Mouse (Mus musculus) CH12.LX (cell line): ENCODE results near the gene Dcst1. TPM values are rescaled to one million over a fixed set of nuclear protein-coding genes. Genes with fewer than 3 reads are reported as not detected.

ENCODE experiments used
- DNase-seq: peaks from one replicate; pipeline ENCODE4 v3.0.0-alpha.2; 2013; ENCODE audit errors: extremely low read depth
- H3K27ac ChIP-seq: 2 replicates; pipeline ENCODE4 v1.5.1; 2012; ENCODE audit warnings: low read depth, mild to moderate bottlenecking, control low read depth, moderate library complexity; ENCODE audit not compliant: insufficient read depth
- H3K27me3 ChIP-seq: replicated peaks from 2 replicates; pipeline ENCODE3; 2012; ENCODE audit warnings: inconsistent platforms
- H3K36me3 ChIP-seq, 2 experiments: replicated peaks in 1 of 2; 2 replicates each; pipeline versions ENCODE3 to v1.6.1; 2012; ENCODE audit warnings: inconsistent platforms in 1 of 2, low read length in 1 of 2, mild to moderate bottlenecking in 1 of 2, mixed read lengths in 1 of 2, moderate library complexity in 1 of 2; ENCODE audit not compliant: control insufficient read depth in 1 of 2, insufficient read depth in 1 of 2
- H3K4me1 ChIP-seq, 2 experiments: 2 replicates each; pipeline ENCODE4 v1.6.1; 2012; ENCODE audit warnings: inconsistent platforms in 1 of 2, moderate library complexity in 1 of 2; ENCODE audit not compliant: insufficient read depth in 2 of 2, control insufficient read depth in 1 of 2
- H3K4me2 ChIP-seq: 2 replicates; pipeline ENCODE4 v1.6.1; 2012; ENCODE audit warnings: low read depth, mild to moderate bottlenecking, control low read depth; ENCODE audit not compliant: poor library complexity, insufficient read depth, severe bottlenecking
- H3K4me3 ChIP-seq, 3 experiments: fragments of 150-350 bp in 1 of 3; sonication (generic) in 1 of 3; replicated peaks in 1 of 3; 2 replicates each; pipeline versions ENCODE3 to v1.5.1; 2011 to 2012; ENCODE audit warnings: low read depth in 2 of 3, low read length in 2 of 3, mild to moderate bottlenecking in 2 of 3, moderate library complexity in 2 of 3, control low read depth in 1 of 3, improper control_type of control experiment in 1 of 3, inconsistent platforms in 1 of 3, mixed read lengths in 1 of 3; ENCODE audit not compliant: poor library complexity in 1 of 3
- H3K79me2 ChIP-seq: replicated peaks from 2 replicates; pipeline ENCODE4 v1.6.1; 2012; ENCODE audit warnings: mild to moderate bottlenecking, moderate library complexity; ENCODE audit not compliant: control insufficient read depth, poor library complexity, insufficient read depth, severe bottlenecking; ENCODE audit errors: extremely low read depth
- H3K9ac ChIP-seq: 2 replicates; pipeline ENCODE4 v1.6.1; 2012; ENCODE audit warnings: low read depth, mild to moderate bottlenecking, control low read depth, moderate library complexity; ENCODE audit not compliant: insufficient read depth
- H3K9me3 ChIP-seq: replicated peaks from 2 replicates; pipeline ENCODE3; 2012; ENCODE audit warnings: low read length, inconsistent platforms, mixed read lengths
- BHLHE40 ChIP-seq: IDR thresholded peaks from 2 replicates; pipeline ENCODE4 v1.6.1; 2011; ENCODE audit warnings: mild to moderate bottlenecking, low read depth, low read length, improper control_type of control experiment
- CHD2 ChIP-seq: IDR thresholded peaks from 2 replicates; pipeline ENCODE4 v1.6.1; 2011; ENCODE audit warnings: low read length, improper control_type of control experiment
- CTCF ChIP-seq, 2 experiments: IDR thresholded peaks in 1 of 2; conservative IDR thresholded peaks in 1 of 2; 2 replicates each; pipeline ENCODE4 v1.5.1; 2011 to 2012; ENCODE audit warnings: low read depth in 2 of 2, low read length in 2 of 2, improper control_type of control experiment in 1 of 2, inconsistent platforms in 1 of 2, mild to moderate bottlenecking in 1 of 2, moderate library complexity in 1 of 2
- ELF1 ChIP-seq: IDR thresholded peaks from 2 replicates; pipeline ENCODE4 v1.6.1; 2014; ENCODE audit warnings: low read depth, mild to moderate bottlenecking, inconsistent platforms, low read length, improper control_type of control experiment
- EP300 ChIP-seq: IDR thresholded peaks from 2 replicates; pipeline ENCODE4 v1.6.1; 2011; ENCODE audit warnings: low read length, improper control_type of control experiment
- ETS1 ChIP-seq: conservative IDR thresholded peaks from 2 replicates; pipeline ENCODE4 v1.6.1; 2012; ENCODE audit warnings: low read depth, mild to moderate bottlenecking, inconsistent platforms, low read length, improper control_type of control experiment, moderate library complexity
- JUN ChIP-seq: IDR thresholded peaks from 2 replicates; pipeline ENCODE4 v1.6.1; 2011; ENCODE audit warnings: low read depth, mild to moderate bottlenecking, low read length, improper control_type of control experiment, moderate library complexity; ENCODE audit not compliant: insufficient read depth
- JUND ChIP-seq: conservative IDR thresholded peaks from 2 replicates; pipeline ENCODE4 v1.6.1; 2011; ENCODE audit warnings: low read depth, low read length, improper control_type of control experiment
- KAT2A ChIP-seq: IDR thresholded peaks from 2 replicates; pipeline ENCODE4 v1.6.1; 2012; ENCODE audit warnings: low read length, improper control_type of control experiment, inconsistent platforms; ENCODE audit not compliant: insufficient replicate concordance
- MAFK ChIP-seq: IDR thresholded peaks from 2 replicates; pipeline ENCODE4 v1.6.1; 2011; ENCODE audit warnings: low read length, improper control_type of control experiment; ENCODE audit not compliant: insufficient replicate concordance
- MAZ ChIP-seq: IDR thresholded peaks from 2 replicates; pipeline ENCODE4 v1.6.1; 2012; ENCODE audit warnings: low read depth, mild to moderate bottlenecking, inconsistent platforms, low read length, improper control_type of control experiment, moderate library complexity
- MEF2A ChIP-seq: IDR thresholded peaks from 2 replicates; pipeline ENCODE4 v1.6.1; 2014; ENCODE audit warnings: low read depth, mild to moderate bottlenecking, inconsistent platforms, low read length, improper control_type of control experiment, borderline replicate concordance
- MXI1 ChIP-seq: IDR thresholded peaks from 2 replicates; pipeline ENCODE4 v1.6.1; 2011; ENCODE audit warnings: mild to moderate bottlenecking, low read depth, low read length, improper control_type of control experiment
- MYC ChIP-seq: IDR thresholded peaks from 2 replicates; pipeline ENCODE4 v1.6.1; 2011; ENCODE audit warnings: low read depth, mild to moderate bottlenecking, improper control_type of control experiment, low read length
- NRF1 ChIP-seq: IDR thresholded peaks from 2 replicates; pipeline ENCODE4 v1.6.1; 2014; ENCODE audit warnings: low read depth, mild to moderate bottlenecking, inconsistent platforms, low read length, improper control_type of control experiment, moderate library complexity
- POLR2AphosphoS2 ChIP-seq: IDR thresholded peaks from 2 replicates; pipeline ENCODE4 v1.6.1; 2011; ENCODE audit warnings: low read depth, low read length, improper control_type of control experiment
- RCOR1 ChIP-seq: conservative IDR thresholded peaks from 2 replicates; pipeline ENCODE4 v1.6.1; 2012; ENCODE audit warnings: low read depth, mild to moderate bottlenecking, inconsistent platforms, low read length, improper control_type of control experiment
- TCF12 ChIP-seq: IDR thresholded peaks from 2 replicates; pipeline ENCODE4 v1.6.1; 2014; ENCODE audit warnings: low read depth, mild to moderate bottlenecking, inconsistent platforms, low read length, improper control_type of control experiment
- UBTF ChIP-seq: IDR thresholded peaks from 2 replicates; pipeline ENCODE4 v1.6.1; 2012; ENCODE audit warnings: low read depth, mild to moderate bottlenecking, inconsistent platforms, low read length, improper control_type of control experiment, moderate library complexity
- ZMIZ1 ChIP-seq: IDR thresholded peaks from 2 replicates; pipeline ENCODE4 v1.6.1; 2012; ENCODE audit warnings: low read depth, mild to moderate bottlenecking, inconsistent platforms, low read length, improper control_type of control experiment
- ZNF384 ChIP-seq: IDR thresholded peaks from 2 replicates; pipeline ENCODE4 v1.6.1; 2012; ENCODE audit warnings: low read depth, low read length, improper control_type of control experiment, inconsistent platforms
- dilution Hi-C: fragments of 300-500 bp; cut with MboI; formaldehyde crosslinking; loops from 2 replicates; pipeline ENCODE4 v1.14.3; 2020; ENCODE audit warnings: low sequenced_read_pairs; ENCODE audit not compliant: extremely low pct_unique_long_range_greater_than_20kb, extremely low pct_ligation_motif_present
- in situ Hi-C: fragments of 300-500 bp; cut with MboI; formaldehyde crosslinking; loops from 3 replicates; pipeline ENCODE4 v1.14.3; 2019; ENCODE audit warnings: low sequenced_read_pairs, low pct_ligation_motif_present, low pct_unique_long_range_greater_than_20kb, mixed read lengths
- polyA plus RNA-seq: library from polyadenylated mRNA; unstranded; fragments of >175 nt; gene quantifications from 2 replicates; pipeline ENCODE4 v1.2.1, GENCODE M21; 2012; ENCODE audit warnings: low read depth; ENCODE audit not compliant: insufficient read length
- total RNA-seq, 2 experiments: library from RNA; depleted of rRNA; stranded (reverse); fragments of 300-350 nt in 1 of 2; fragments of >200 nt in 1 of 2; gene quantifications; 2 replicates each; pipeline ENCODE4 v1.2.3; 2012 to 2014

Dcst1 gene
- total and polyA plus RNA-seq, 3 experiments: 0.04 to 0.10 TPM; not detected in 1

DNA sequence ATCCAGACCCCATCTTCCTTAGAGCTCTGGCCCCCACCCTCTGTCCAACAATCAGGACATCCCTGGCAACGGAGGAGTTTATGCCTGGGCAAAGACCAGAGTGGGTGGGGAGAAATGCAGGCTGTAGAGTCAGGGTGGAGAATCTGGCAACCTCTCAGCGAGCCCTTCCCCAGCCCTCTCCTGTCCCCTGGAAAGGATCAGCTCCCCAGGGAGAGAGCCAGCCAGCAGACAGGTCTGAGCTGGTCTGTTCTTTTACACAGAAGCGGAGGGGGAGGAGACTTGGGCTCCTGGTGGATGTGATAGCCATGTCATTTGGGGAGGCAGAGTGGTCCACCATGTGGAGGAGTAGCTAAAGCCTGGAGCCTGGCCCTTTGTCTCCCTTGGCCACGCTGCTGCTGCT lies 36.4 kb downstream of the Dcst1 start:
- Histone ChIP-seq H3K36me3 (no peaks in the 10 kb centered on the region), H3K9me3 (no peaks in the 10 kb centered on the region), H3K27ac (no peak overlapping the region), H3K4me2 (no peak overlapping the region), H3K27me3 (peaks cover 51% of the 10 kb centered on the region), H3K9ac (no peak overlapping the region), H3K4me3 (no peak overlapping the region), H3K79me2 (no peaks in the 10 kb centered on the region), H3K4me1 (peaks cover 9 to 20% of the 10 kb centered on the region in 2 experiments)
- dilution Hi-C loops (no loop called here), in situ Hi-C loops (loop anchor here (25.0 kb wide), 2 partner anchors 359 to 434 kb away; partner anchors contain the start of genes Chrnb2 and Ube2q1)
- TF ChIP-seq CTCF (conservative IDR thresholded peaks at IDR 0.05 in 1 of 2, IDR thresholded peaks at IDR 0.05 in 1 of 2; ENCODE audit: low read depth in 2 of 2, low read length in 2 of 2) (no peak), MAFK (no peak), POLR2AphosphoS2 (no peak), JUND (no peak), CHD2 (no peak), MXI1 (no peak), RCOR1 (no peak), TCF12 (no peak), ETS1 (no peak), MEF2A (no peak), ELF1 (no peak), UBTF (no peak), NRF1 (no peak), BHLHE40 (no peak), ZMIZ1 (no peak), MYC (no peak), JUN (no peak)
- DNase-seq: no peak

DNA sequence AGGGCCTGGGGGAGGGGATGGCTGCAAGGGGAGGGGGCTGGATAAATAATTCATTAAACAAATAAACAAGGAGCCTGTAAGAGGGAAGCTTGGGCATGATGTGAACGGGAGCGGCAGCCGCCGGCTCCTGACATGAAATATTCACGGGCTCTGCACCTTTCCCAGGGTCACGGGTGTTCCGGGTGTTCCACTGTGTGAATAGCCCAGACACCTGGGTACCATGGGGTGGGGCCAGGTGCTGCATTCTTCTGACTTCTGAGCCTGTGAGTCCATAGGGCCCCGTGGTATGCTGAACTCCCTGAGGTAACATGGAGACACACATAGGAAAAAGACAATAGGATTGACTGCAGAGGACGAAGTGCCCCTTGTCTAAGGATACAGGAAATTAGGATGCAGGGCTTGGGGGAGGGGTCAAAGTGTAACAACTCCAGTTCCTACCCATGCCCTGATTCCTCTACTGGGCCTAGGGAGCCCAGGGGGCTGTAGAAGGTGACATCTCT lies 37.6 kb downstream of the Dcst1 start:
- no peak overlapping the region for H3K4me3 ChIP-seq
- no peaks in the 10 kb centered on the region for H3K9me3 ChIP-seq
- TF ChIP-seq EP300 (no peak), MAZ (no peak), ETS1 (no peak), ZNF384 (no peak), KAT2A (no peak)
- dilution Hi-C loops: no loop called here
- peaks cover 58% of the 10 kb centered on the region for H3K27me3 ChIP-seq
- H3K79me2 ChIP-seq: no peaks in the 10 kb centered on the region
- no peak overlapping the region for H3K9ac ChIP-seq
- H3K4me2 ChIP-seq: no peak overlapping the region
- no peaks in the 10 kb centered on the region for H3K36me3 ChIP-seq
- no peak overlapping the region for H3K27ac ChIP-seq
- DNase-seq: no peak
- in situ Hi-C loops: loop anchor here (25.0 kb wide), 2 partner anchors 360 to 435 kb away; partner anchors contain the start of genes Chrnb2 and Ube2q1
- peaks cover 11 to 22% of the 10 kb centered on the region in 2 experiments for H3K4me1 ChIP-seq
